Mouse (Mus musculus) spleen, adult 2 months (tissue): ENCODE measurements around the gene Tpcn1. TPM values are rescaled to one million over a fixed set of nuclear protein-coding genes. Genes with fewer than 3 reads are reported as not detected.

Experiments
- DNase-seq, 2 experiments: peaks; one replicate each; pipeline versions ENCODE4 v3.0.0 to v3.0.0-alpha.2; 2012 to 2021; ENCODE audit warnings: low spot score in 2 of 2, low read depth in 1 of 2
- H3K27ac ChIP-seq: fragments of 200-500 bp; 2 replicates; pipeline ENCODE4 v1.5.1; 2012; ENCODE audit warnings: low read length, inconsistent platforms; ENCODE audit not compliant: insufficient read depth
- H3K27me3 ChIP-seq: fragments of 200-500 bp; 2 replicates; pipeline ENCODE4 v1.6.1; 2012; ENCODE audit warnings: mild to moderate bottlenecking, moderate library complexity, low read length, inconsistent platforms; ENCODE audit not compliant: control insufficient read depth, insufficient read depth
- H3K36me3 ChIP-seq: fragments of 200-500 bp; 2 replicates; pipeline ENCODE4 v1.6.1; 2012; ENCODE audit warnings: mild to moderate bottlenecking, low read length, inconsistent platforms; ENCODE audit not compliant: control insufficient read depth, insufficient read depth
- H3K4me1 ChIP-seq: fragments of 200-500 bp; 2 replicates; pipeline ENCODE4 v1.6.1; 2011; ENCODE audit warnings: inconsistent platforms; ENCODE audit not compliant: control insufficient read depth, insufficient read depth, insufficient read length
- H3K4me3 ChIP-seq: fragments of 200-500 bp; 2 replicates; pipeline ENCODE4 v1.5.1; 2011; ENCODE audit warnings: mild to moderate bottlenecking, inconsistent platforms; ENCODE audit not compliant: insufficient read depth, insufficient read length; ENCODE audit errors: extremely low read depth
- CTCF ChIP-seq: fragments of 200-500 bp; IDR thresholded peaks from 2 replicates; pipeline ENCODE4 v1.5.1; 2011; ENCODE audit warnings: mild to moderate bottlenecking, inconsistent platforms; ENCODE audit not compliant: insufficient read depth, insufficient read length, insufficient replicate concordance; ENCODE audit errors: extremely low read depth
- POLR2A ChIP-seq: fragments of 200-500 bp; IDR thresholded peaks from 2 replicates; pipeline ENCODE4 v1.6.1; 2011; ENCODE audit warnings: low read depth, low read length, inconsistent platforms
- WGBS: fragments of 180-500 bp; shearing (Covaris S2); methylation state at CpG from one replicate; pipeline ENCODE4 v1.1.7; 2018; 5-methylcytosine and 5-hydroxymethylcytosine counted together
- polyA plus RNA-seq: library from polyadenylated mRNA; depleted of rRNA; stranded (reverse); fragments of >200 nt; gene quantifications from 2 replicates; pipeline ENCODE4 v1.2.3, GENCODE M21; 2012; rRNA removed

Tpcn1 gene
- polyA plus RNA-seq, 1 experiment, result 54.5 TPM

- H3K36me3 ChIP-seq, result peaks cover 16% of the 10 kb centered on the region
- no peaks in the 10 kb centered on the region for H3K27me3 ChIP-seq
- no peak overlapping the region for H3K27ac ChIP-seq
- H3K4me1 ChIP-seq, result peaks cover 6% of the 10 kb centered on the region; the same call in 1 of the 2 replicates
- 98% methylated on average over 9 of the region's 9 CpGs for WGBS
- no peak overlapping the region for H3K4me3 ChIP-seq
- TF ChIP-seq CTCF (no peak), POLR2A (no peak)
- no peak for DNase-seq
These were observed 94.5 kb downstream of the Tpcn1 start for GRCm38 (mm10) chr5:120493873-120494395.

GRCm38 (mm10) chr5:120493440-120493839, 95.0 kb downstream of the Tpcn1 start:
- WGBS, result 96% methylated on average over 6 of the region's 6 CpGs
- Histone ChIP-seq H3K36me3 (peaks cover 15% of the 10 kb centered on the region), H3K4me3 (no peak overlapping the region)

DNA sequence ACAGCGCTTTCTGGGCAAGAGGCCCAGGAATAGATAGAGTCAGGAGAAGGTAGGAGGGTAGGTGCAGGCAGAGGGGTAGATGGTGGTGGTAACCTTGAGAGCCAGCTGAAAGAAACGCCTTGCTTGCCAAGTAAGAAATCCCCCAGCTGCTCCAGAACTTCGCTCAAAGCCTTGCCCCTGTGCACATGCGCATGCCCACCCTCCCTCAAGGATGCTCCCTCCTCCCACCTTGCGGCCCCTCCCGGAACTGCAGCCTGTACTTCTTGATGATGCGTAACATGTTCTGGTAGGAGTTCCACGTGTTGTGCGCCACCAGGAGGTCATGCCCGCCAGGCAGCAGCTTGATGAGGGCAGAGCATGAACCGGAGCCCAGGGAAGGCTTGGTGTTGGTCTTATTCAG, 96.0 kb downstream of the Tpcn1 start:
- Histone ChIP-seq H3K27ac (no peak overlapping the region), H3K4me1 (peaks cover 6% of the 10 kb centered on the region; the same call in 1 of the 2 replicates), H3K27me3 (no peaks in the 10 kb centered on the region), H3K36me3 (peaks cover 17% of the 10 kb centered on the region), H3K4me3 (no peak overlapping the region)
- TF ChIP-seq CTCF (no peak), POLR2A (no peak)
- no peak for DNase-seq
- 88% methylated on average over 11 of the region's 11 CpGs for WGBS

More at GRCm38 (mm10) chr5:120493440-120493839, 95.0 kb downstream of the Tpcn1 start:
- TF ChIP-seq CTCF, result no peak
- no peak for TF ChIP-seq POLR2A
- no peak overlapping the region for H3K27ac ChIP-seq
- no peak for DNase-seq
- no peaks in the 10 kb centered on the region for H3K27me3 ChIP-seq
- peaks cover 6% of the 10 kb centered on the region; the same call in 1 of the 2 replicates for H3K4me1 ChIP-seq

GRCm38 (mm10) chr5:120490679-120491192, 97.7 kb downstream of the Tpcn1 start:
- no peak for TF ChIP-seq CTCF
- TF ChIP-seq POLR2A, result no peak
- H3K4me1 ChIP-seq, result peaks cover 4% of the 10 kb centered on the region; the same call in 1 of the 2 replicates
- DNase-seq, result no peak
- H3K36me3 ChIP-seq, result peaks cover 26% of the 10 kb centered on the region
- no peak overlapping the region for H3K4me3 ChIP-seq
- 87% methylated on average over 8 of the region's 8 CpGs for WGBS
- no peaks in the 10 kb centered on the region for H3K27me3 ChIP-seq
- H3K27ac ChIP-seq, result no peak overlapping the region

GRCm38 (mm10) chr5:120487844-120488243, 100.6 kb downstream of the Tpcn1 start:
- WGBS, result 88% methylated on average over 8 of the region's 8 CpGs
- H3K27ac ChIP-seq, result no peak overlapping the region
- no peaks in the 10 kb centered on the region for H3K4me1 ChIP-seq
- DNase-seq, result no peak
- peaks cover 28% of the 10 kb centered on the region for H3K36me3 ChIP-seq
- no peaks in the 10 kb centered on the region for H3K27me3 ChIP-seq
- no peak for TF ChIP-seq CTCF
- no peak for TF ChIP-seq POLR2A
- H3K4me3 ChIP-seq, result no peak overlapping the region

Other genes starting within 250 kb of the Tpcn1 start
- not detected in 2 replicates for gene Lhx5, start 157.0 kb downstream of the Tpcn1 start, polyA plus RNA-seq
- 4.0 and 4.6 TPM in 2 replicates for gene Sdsl, start 115.9 kb downstream of the Tpcn1 start, polyA plus RNA-seq
- not detected in 2 replicates for gene Sds, start 112.1 kb downstream of the Tpcn1 start, polyA plus RNA-seq
- gene Plbd2, start 85.0 kb downstream of the Tpcn1 start, polyA plus RNA-seq, result 34.7 and 35.6 TPM in 2 replicates
- 52.0 and 56.4 TPM in 2 replicates for gene Slc8b1, start 77.5 kb downstream of the Tpcn1 start, polyA plus RNA-seq
- gene Iqcd, start 343 bp upstream of the Tpcn1 start, polyA plus RNA-seq, result 0.38 and 0.40 TPM in 2 replicates
- 8.0 and 8.8 TPM in 2 replicates for gene Rita1, start 23.9 kb upstream of the Tpcn1 start, polyA plus RNA-seq
- gene Ddx54, start 24.1 kb upstream of the Tpcn1 start, polyA plus RNA-seq, result 80.8 and 131 TPM in 2 replicates
- not detected in 2 replicates for gene Cfap73, start 45.6 kb upstream of the Tpcn1 start, polyA plus RNA-seq
- gene Rasal1, start 60.1 kb upstream of the Tpcn1 start, polyA plus RNA-seq, result 14.9 and 18.9 TPM in 2 replicates
- gene Dtx1, start 123.3 kb upstream of the Tpcn1 start, polyA plus RNA-seq, result 264 and 351 TPM in 2 replicates
- gene Oas2, start 161.2 kb upstream of the Tpcn1 start, polyA plus RNA-seq, result 7.2 and 9.0 TPM in 2 replicates
- 15.2 and 16.3 TPM in 2 replicates for gene Oas3, start 189.0 kb upstream of the Tpcn1 start, polyA plus RNA-seq
- 0.08 and 0.20 TPM in 2 replicates for gene Oas1e, start 206.9 kb upstream of the Tpcn1 start, polyA plus RNA-seq
- 5.4 and 6.2 TPM in 2 replicates for gene Oas1c, start 223.8 kb upstream of the Tpcn1 start, polyA plus RNA-seq